Mouse (Mus musculus) embryonic facial prominence, embryonic 10.5 days (tissue): ENCODE data around the gene Eif2ak3. TPM values are rescaled to one million over a fixed set of nuclear protein-coding genes. Genes with fewer than 3 reads are reported as not detected.

Experiments
- DNase-seq: peaks from one replicate; pipeline ENCODE4 v3.0.0-alpha.2; 2017; ENCODE audit warnings: low spot score
- H3K27ac ChIP-seq: fragments of 300-500 bp; sonication (generic); replicated peaks from 2 replicates; pipeline ENCODE4 v1.5.1; 2016; ENCODE audit warnings: mild to moderate bottlenecking
- H3K27me3 ChIP-seq: fragments of 300-500 bp; sonication (generic); replicated peaks from 2 replicates; pipeline ENCODE4 v1.6.1; 2016; ENCODE audit warnings: low read depth, mild to moderate bottlenecking; ENCODE audit not compliant: poor library complexity, severe bottlenecking
- H3K36me3 ChIP-seq: fragments of 300-500 bp; sonication (generic); replicated peaks from 2 replicates; pipeline ENCODE4 v1.6.1; 2016; ENCODE audit warnings: mild to moderate bottlenecking, moderate library complexity
- H3K4me1 ChIP-seq: fragments of 300-500 bp; sonication (generic); 2 replicates; pipeline ENCODE4 v1.6.1; 2016
- H3K4me3 ChIP-seq: fragments of 300-500 bp; sonication (generic); 2 replicates; pipeline ENCODE4 v1.5.1; 2016; ENCODE audit warnings: mild to moderate bottlenecking, moderate library complexity
- H3K9me3 ChIP-seq: fragments of 300-500 bp; sonication (generic); 2 replicates; pipeline ENCODE4 v1.6.1; 2016; ENCODE audit warnings: mild to moderate bottlenecking
- WGBS: fragments of 180-500 bp; shearing (Covaris S2); methylation state at CpG from one replicate; pipeline ENCODE4 v1.1.7; 2016; 5-methylcytosine and 5-hydroxymethylcytosine counted together
- polyA plus RNA-seq: library from polyadenylated mRNA; unstranded; fragments of >200 nt; fragmentation: Nextera tagmentation; extraction: Ambion mirVana; gene quantifications from 2 replicates; pipeline ENCODE4 v1.2.1, GENCODE M21; 2016

Gene Eif2ak3
- polyA plus RNA-seq, 1 experiment from 2014 or later = 7.7 TPM

- 1% methylated on average over 22 of the region's 22 CpGs for WGBS
- Histone ChIP-seq H3K9me3 (no peaks in the 10 kb centered on the region), H3K27ac (peak overlapping the region; percentile 70), H3K4me3 (peak overlapping the region; percentile 49), H3K27me3 (0 out of 2 replicates have a peak, but pooled peaks cover 4% of the 10 kb centered on the region), H3K36me3 (no peaks in the 10 kb centered on the region), H3K4me1 (peaks cover 11% of the 10 kb centered on the region)
- peak; percentile 71 for DNase-seq
Measured at GRCm38 (mm10) chr6:70921274-70922074, 77.2 kb downstream of the Eif2ak3 start.

- DNase-seq = no peak
- Histone ChIP-seq H3K9me3 (no peaks in the 10 kb centered on the region), H3K27me3 (no peaks in the 10 kb centered on the region), H3K36me3 (no peaks in the 10 kb centered on the region), H3K4me3 (no peak overlapping the region), H3K4me1 (peaks cover 5% of the 10 kb centered on the region; the same call in 1 of the 2 replicates), H3K27ac (no peak overlapping the region)
- 86% methylated on average over 2 of the region's 2 CpGs for WGBS
Measured at GRCm38 (mm10) chr6:70931801-70932200, 87.5 kb downstream of the Eif2ak3 start.

- Histone ChIP-seq H3K4me1 (peaks cover 14% of the 10 kb centered on the region), H3K27me3 (peaks cover 61% of the 10 kb centered on the region), H3K36me3 (no peaks in the 10 kb centered on the region), H3K27ac (no peak overlapping the region), H3K9me3 (no peaks in the 10 kb centered on the region), H3K4me3 (no peak overlapping the region)
- 75% methylated on average over 7 of the region's 7 CpGs for WGBS
- DNase-seq = no peak
Measured at GRCm38 (mm10) chr6:70953274-70953673, 109.0 kb downstream of the Eif2ak3 start.

- WGBS = 13% methylated on average over 6 of the region's 6 CpGs
- Histone ChIP-seq H3K4me1 (peaks cover 14% of the 10 kb centered on the region), H3K36me3 (no peaks in the 10 kb centered on the region), H3K27me3 (peaks cover 69% of the 10 kb centered on the region), H3K4me3 (no peak overlapping the region), H3K27ac (no peak overlapping the region), H3K9me3 (no peaks in the 10 kb centered on the region)
- no peak for DNase-seq
Measured at GRCm38 (mm10) chr6:70954040-70954439, 109.7 kb downstream of the Eif2ak3 start.

Other genes starting within 250 kb of the Eif2ak3 start
- 2.3 TPM in 2 replicates for gene Rpia, start 52.3 kb upstream of the Eif2ak3 start, polyA plus RNA-seq
- 0.19 TPM in 1 of 2 replicates, not detected in the other for gene Tex37, start 74.4 kb downstream of the Eif2ak3 start, polyA plus RNA-seq
- 0.26 and 0.37 TPM in 2 replicates for gene Foxi3, start 112.0 kb downstream of the Eif2ak3 start, polyA plus RNA-seq